23 mouse cellular contexts compared by ENCODE assay signal in genomic region chr17:49813893-49814640, GRCm38 (mm10).
DNase-seq lines count a peak whose midpoint lies in the region; ATAC-seq and TF ChIP-seq lines count a peak whose summit lies in the region.
"Had no signal": no experiment of that assay in that cellular context is flagged by ENCODE, and none has a peak within 500 bp of the region (broad histone marks: within the 10 kb centered on the region; RNA-seq: fewer than 3 reads in every experiment).

No protein-coding gene starts in this region.

- DNase-seq in heart, adult 11 months = peak; percentile 74
- DNase-seq in testis, postnatal 10 days (ENCODE audit: low spot score) = no peak
- peak; percentile 58 for DNase-seq in brain, adult 2 months (ENCODE audit: low read depth, low spot score)
- no peak for DNase-seq in stomach, postnatal 0 days (ENCODE audit: low spot score)
- DNase-seq in hindbrain, embryonic 10.5 days (ENCODE audit: low spot score) = no peak
- DNase-seq in midbrain, embryonic 14.5 days = no peak
- DNase-seq: adrenal gland, postnatal 25 days; embryo, embryonic 11 days; gastrocnemius, postnatal 25 days; heart, postnatal 4 days; kidney, adult 11 months; layer of hippocampus, adult 9-11 months; spleen, adult 18-20 months; thymus, postnatal 25 days had no signal

- H3K4me3 ChIP-seq in heart, embryonic 12.5 days = no peak overlapping the region
- no peak overlapping the region for H3K4me3 ChIP-seq in testis, adult 2 months (ENCODE audit: control insufficient read depth, low read depth, low read length)
- no peak overlapping the region for H3K4me3 ChIP-seq in stomach, postnatal 0 days (ENCODE audit: low read depth, low read length)
- H3K4me3 ChIP-seq in hindbrain, embryonic 10.5 days = no peak overlapping the region
- no peak overlapping the region for H3K4me3 ChIP-seq in midbrain, embryonic 14.5 days (replicated peaks; ENCODE audit: low read depth, low read length)
- H3K4me3 ChIP-seq: embryonic facial prominence, embryonic 15.5 days; heart, embryonic 13.5 days; lung, embryonic 15.5 days; stomach, embryonic 15.5 days had no signal

- ATAC-seq in heart, embryonic 12.5 days (ENCODE audit: insufficient number of reproducible peaks, low FRiP score) = no peak
- ATAC-seq in stomach, postnatal 0 days (ENCODE audit: low FRiP score, low TSS enrichment) = no peak
- ATAC-seq in midbrain, embryonic 14.5 days (ENCODE audit: low FRiP score, low TSS enrichment) = no peak
- ATAC-seq: activated CD4-positive, CD25-positive, alpha-beta regulatory T cell, adult 4 months; hindbrain, postnatal 0 days had no signal

- 82% methylated on average over 5 of the region's 5 CpGs for WGBS in heart, embryonic 12.5 days
- 76% methylated on average over 5 of the region's 5 CpGs for WGBS in stomach, postnatal 0 days
- 89% methylated on average over 5 of the region's 5 CpGs for WGBS in hindbrain, embryonic 10.5 days
- 91% methylated on average over 5 of the region's 5 CpGs for WGBS in midbrain, embryonic 14.5 days

- H3K4me2 ChIP-seq in heart, embryonic 12.5 days = no peak overlapping the region
- no peak overlapping the region for H3K4me2 ChIP-seq in stomach, postnatal 0 days (replicated peaks; ENCODE audit: low read depth)
- H3K4me2 ChIP-seq in midbrain, embryonic 14.5 days (ENCODE audit: low read length) = no peak overlapping the region
- H3K4me2 ChIP-seq: embryonic facial prominence, embryonic 15.5 days; heart, embryonic 13.5 days; lung, embryonic 15.5 days; stomach, embryonic 15.5 days had no signal

- no peaks in the 10 kb centered on the region for H3K9me3 ChIP-seq in heart, embryonic 12.5 days (replicated peaks)
- H3K9me3 ChIP-seq in stomach, postnatal 0 days (ENCODE audit: control insufficient read depth, low read length) = no peaks in the 10 kb centered on the region
- no peaks in the 10 kb centered on the region for H3K9me3 ChIP-seq in hindbrain, embryonic 10.5 days
- no peaks in the 10 kb centered on the region for H3K9me3 ChIP-seq in midbrain, embryonic 14.5 days (ENCODE audit: control insufficient read depth, low read length)
- H3K9me3 ChIP-seq: embryonic facial prominence, embryonic 15.5 days; heart, embryonic 13.5 days; lung, embryonic 15.5 days; stomach, embryonic 15.5 days had no signal

- no peak for TF ChIP-seq EP300 in stomach, postnatal 0 days (optimal IDR thresholded peaks at IDR 0.05)

- H3K9ac ChIP-seq in heart, embryonic 12.5 days = no peak overlapping the region
- H3K9ac ChIP-seq in stomach, postnatal 0 days (ENCODE audit: low read length) = no peak overlapping the region
- no peak overlapping the region for H3K9ac ChIP-seq in midbrain, embryonic 14.5 days (replicated peaks; ENCODE audit: low read length)
- H3K9ac ChIP-seq: embryonic facial prominence, embryonic 15.5 days; heart, embryonic 13.5 days; lung, embryonic 15.5 days; stomach, embryonic 15.5 days had no signal

- H3K27ac ChIP-seq in heart, embryonic 12.5 days (ENCODE audit: poor library complexity, severe bottlenecking) = no peak overlapping the region
- H3K27ac ChIP-seq in testis, adult 2 months (ENCODE audit: control insufficient read depth, insufficient read depth, low read depth, low read length) = no peak overlapping the region
- H3K27ac ChIP-seq in stomach, postnatal 0 days (replicated peaks) = no peak overlapping the region
- no peak overlapping the region for H3K27ac ChIP-seq in hindbrain, embryonic 10.5 days
- H3K27ac ChIP-seq in midbrain, embryonic 14.5 days (replicated peaks; ENCODE audit: low read depth, low read length) = no peak overlapping the region
- H3K27ac ChIP-seq: embryonic facial prominence, embryonic 15.5 days; heart, embryonic 13.5 days; hindbrain, postnatal 0 days; kidney, postnatal 0 days; lung, embryonic 15.5 days; stomach, embryonic 15.5 days had no signal

- H3K4me1 ChIP-seq in heart, embryonic 12.5 days (replicated peaks) = peaks cover 9% of the 10 kb centered on the region; the same call in 1 of the 2 replicates
- H3K4me1 ChIP-seq in testis, adult 2 months (ENCODE audit: control insufficient read depth, insufficient read depth, low read length) = no peaks in the 10 kb centered on the region
- no peaks in the 10 kb centered on the region for H3K4me1 ChIP-seq in stomach, postnatal 0 days (replicated peaks; ENCODE audit: control insufficient read depth, insufficient read depth)
- H3K4me1 ChIP-seq in hindbrain, embryonic 10.5 days (replicated peaks) = peaks cover 33% of the 10 kb centered on the region
- H3K4me1 ChIP-seq in midbrain, embryonic 14.5 days (ENCODE audit: control insufficient read depth, insufficient read depth, low read length) = peaks cover 8% of the 10 kb centered on the region; the same call in 1 of the 2 replicates
- H3K4me1 ChIP-seq: lung, embryonic 15.5 days; stomach, embryonic 15.5 days had no signal

- TF ChIP-seq CTCF in testis, adult 2 months (IDR thresholded peaks at IDR 0.05; ENCODE audit: control insufficient read depth, insufficient read depth, insufficient replicate concordance, low read depth, low read length) = peak; percentile 11; the same call in 1 of the 2 replicates
- peak; percentile 28 for TF ChIP-seq CTCF in stomach, postnatal 0 days (IDR thresholded peaks at IDR 0.05; ENCODE audit: low read depth)

- no peaks in the 10 kb centered on the region for H3K27me3 ChIP-seq in heart, embryonic 12.5 days (replicated peaks)
- H3K27me3 ChIP-seq in testis, adult 2 months (ENCODE audit: control insufficient read depth, insufficient read depth, low read length) = no peaks in the 10 kb centered on the region
- H3K27me3 ChIP-seq in stomach, postnatal 0 days (ENCODE audit: control insufficient read depth, insufficient read depth, low read length) = no peaks in the 10 kb centered on the region
- H3K27me3 ChIP-seq in hindbrain, embryonic 10.5 days (ENCODE audit: insufficient read depth, poor library complexity, severe bottlenecking) = no peaks in the 10 kb centered on the region
- no peaks in the 10 kb centered on the region for H3K27me3 ChIP-seq in midbrain, embryonic 14.5 days (ENCODE audit: control insufficient read depth, insufficient read depth, low read length)
- H3K27me3 ChIP-seq: embryonic facial prominence, embryonic 15.5 days; heart, embryonic 13.5 days; lung, embryonic 15.5 days; stomach, embryonic 15.5 days had no signal

- H3K36me3 ChIP-seq in heart, embryonic 12.5 days = no peaks in the 10 kb centered on the region
- H3K36me3 ChIP-seq in testis, adult 2 months (ENCODE audit: control insufficient read depth, insufficient read depth, low read length) = no peaks in the 10 kb centered on the region
- H3K36me3 ChIP-seq in stomach, postnatal 0 days (ENCODE audit: control insufficient read depth, insufficient read depth, low read length) = no peaks in the 10 kb centered on the region
- no peaks in the 10 kb centered on the region for H3K36me3 ChIP-seq in hindbrain, embryonic 10.5 days
- H3K36me3 ChIP-seq in midbrain, embryonic 14.5 days (ENCODE audit: control insufficient read depth, insufficient read depth, low read length) = no peaks in the 10 kb centered on the region
- H3K36me3 ChIP-seq: embryonic facial prominence, embryonic 15.5 days; heart, embryonic 13.5 days; lung, embryonic 15.5 days; stomach, embryonic 15.5 days had no signal

- TF ChIP-seq POLR2A in testis, adult 2 months (IDR thresholded peaks at IDR 0.05; ENCODE audit: control insufficient read depth, low read depth, low read length) = no peak

Comparison
In these comparisons a context has a peak if more than half of its experiments do, and no peak if none do; other contexts are left out.
1. DNase-seq: peak in heart, adult 11 months (single experiment) and brain, adult 2 months (single experiment); none in testis, postnatal 10 days (single experiment), stomach, postnatal 0 days (single experiment), hindbrain, embryonic 10.5 days (single experiment) and midbrain, embryonic 14.5 days (single experiment).